Mouse (Mus musculus): ENCODE data around the gene Mmp2.

- TF ChIP-seq EP300 (IDR thresholded peaks at IDR 0.05; ENCODE audit: low read length) (no peak), E2F4 (IDR thresholded peaks at IDR 0.05; ENCODE audit: insufficient replicate concordance, low read depth, low read length) (no peak), USF1 (IDR thresholded peaks at IDR 0.05; ENCODE audit: low read depth, low read length) (no peak), POLR2A (IDR thresholded peaks at IDR 0.05; ENCODE audit: low read depth, low read length) (no peak)
Observed at GRCm38 (mm10) chr8:92849261-92849660, 22.2 kb downstream of the Mmp2 start.

Data from CH12.LX (cell line).